Mouse (Mus musculus): ENCODE measurements around the gene Gng8. TPM values are rescaled to one million over a fixed set of nuclear protein-coding genes. Genes with fewer than 3 reads are reported as not detected.

The Gng8 gene
- total and polyA plus RNA-seq, 2 experiments from 2014 or later: 0.27 to 1.7 TPM

DNA sequence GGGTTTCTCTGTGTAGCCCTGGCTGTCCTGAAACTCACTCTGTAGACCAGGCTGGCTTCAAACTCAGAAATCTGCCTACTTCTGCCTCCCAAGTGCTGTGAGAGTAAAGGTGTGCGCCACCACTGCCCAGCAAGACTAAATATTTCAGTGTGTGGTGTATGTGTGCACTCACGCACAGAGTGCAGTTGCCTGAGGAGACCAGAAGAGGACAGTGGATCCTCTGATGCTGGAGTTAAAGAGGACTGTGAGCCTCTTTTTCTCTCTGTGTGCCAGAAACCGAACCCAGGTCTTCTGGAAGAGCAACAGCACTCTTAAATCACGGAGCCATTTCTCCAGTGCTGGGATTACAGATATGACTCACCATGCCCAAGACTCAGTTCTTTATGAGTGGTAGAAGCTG, 18.2 kb upstream of the Gng8 start:
- Histone ChIP-seq H3K9me3 (replicated peaks; ENCODE audit: control insufficient read depth, low read length) (no peaks in the 10 kb centered on the region), H3K27me3 (ENCODE audit: control insufficient read depth, insufficient read depth, low read length) (no peaks in the 10 kb centered on the region), H3K4me2 (ENCODE audit: low read depth, low read length) (no peak overlapping the region), H3K36me3 (replicated peaks; ENCODE audit: control insufficient read depth, insufficient read depth, low read length) (peaks cover 23% of the 10 kb centered on the region), H3K27ac (ENCODE audit: low read depth) (no peak overlapping the region), H3K4me1 (ENCODE audit: control insufficient read depth, insufficient read depth) (0 out of 2 replicates have a peak, but pooled peaks cover 15% of the 10 kb centered on the region), H3K4me3 (ENCODE audit: low read depth, low read length) (no peak overlapping the region), H3K9ac (replicated peaks; ENCODE audit: low read depth, low read length) (no peak overlapping the region)
- DNase-seq (ENCODE audit: low spot score): no peak
- ATAC-seq (ENCODE audit: insufficient read depth, low read depth): no peak
- WGBS: 88% methylated on average over 4 of the region's 4 CpGs
- peak; percentile 18; the same call in 1 of the 2 replicates for TF ChIP-seq CTCF (IDR thresholded peaks at IDR 0.05; ENCODE audit: low read depth)
- TF ChIP-seq EP300 (IDR thresholded peaks at IDR 0.05; ENCODE audit: low read depth): no peak

DNA sequence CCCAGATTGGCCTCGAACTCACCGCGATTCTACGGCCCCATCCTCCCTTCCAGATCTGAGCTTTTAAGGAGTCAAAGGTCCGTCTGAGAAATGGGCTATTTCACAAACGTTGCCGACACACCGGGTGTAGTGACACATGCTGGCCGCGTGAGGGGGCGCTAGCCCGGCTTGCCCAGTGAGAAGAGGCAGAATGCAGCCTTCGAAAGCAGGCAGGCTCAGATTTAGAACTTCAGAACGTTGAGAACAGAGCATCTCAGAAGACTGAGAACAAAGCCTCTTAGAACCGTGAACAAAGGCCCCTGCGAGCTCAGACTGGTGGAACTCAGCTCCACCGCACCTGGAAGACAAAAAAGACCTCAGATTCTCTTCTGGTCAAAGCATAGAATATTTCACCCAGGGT, 17.4 kb upstream of the Gng8 start:
- peak; percentile 73 for DNase-seq (ENCODE audit: low spot score)
- peak overlapping the region; percentile 14; the same call in 1 of the 2 replicates for H3K4me3 ChIP-seq (ENCODE audit: low read depth, low read length)
- no peak overlapping the region for H3K9ac ChIP-seq (replicated peaks; ENCODE audit: low read depth, low read length)
- no peaks in the 10 kb centered on the region for H3K9me3 ChIP-seq (replicated peaks; ENCODE audit: control insufficient read depth, low read length)
- peaks cover 16% of the 10 kb centered on the region for H3K36me3 ChIP-seq (replicated peaks; ENCODE audit: control insufficient read depth, insufficient read depth, low read length)
- peak overlapping the region; percentile 46 for H3K4me2 ChIP-seq (ENCODE audit: low read depth, low read length)
- H3K27ac ChIP-seq (ENCODE audit: low read depth): peak overlapping the region; percentile 84
- no peak for ATAC-seq (ENCODE audit: insufficient read depth, low read depth)
- no peaks in the 10 kb centered on the region for H3K27me3 ChIP-seq (ENCODE audit: control insufficient read depth, insufficient read depth, low read length)
- TF ChIP-seq EP300 (IDR thresholded peaks at IDR 0.05; ENCODE audit: low read depth) (no peak), CTCF (IDR thresholded peaks at IDR 0.05; ENCODE audit: low read depth) (peak; percentile 93)
- 3% methylated on average over 17 of the region's 17 CpGs for WGBS
- 0 out of 2 replicates have a peak, but pooled peaks cover 15% of the 10 kb centered on the region for H3K4me1 ChIP-seq (ENCODE audit: control insufficient read depth, insufficient read depth)

DNA sequence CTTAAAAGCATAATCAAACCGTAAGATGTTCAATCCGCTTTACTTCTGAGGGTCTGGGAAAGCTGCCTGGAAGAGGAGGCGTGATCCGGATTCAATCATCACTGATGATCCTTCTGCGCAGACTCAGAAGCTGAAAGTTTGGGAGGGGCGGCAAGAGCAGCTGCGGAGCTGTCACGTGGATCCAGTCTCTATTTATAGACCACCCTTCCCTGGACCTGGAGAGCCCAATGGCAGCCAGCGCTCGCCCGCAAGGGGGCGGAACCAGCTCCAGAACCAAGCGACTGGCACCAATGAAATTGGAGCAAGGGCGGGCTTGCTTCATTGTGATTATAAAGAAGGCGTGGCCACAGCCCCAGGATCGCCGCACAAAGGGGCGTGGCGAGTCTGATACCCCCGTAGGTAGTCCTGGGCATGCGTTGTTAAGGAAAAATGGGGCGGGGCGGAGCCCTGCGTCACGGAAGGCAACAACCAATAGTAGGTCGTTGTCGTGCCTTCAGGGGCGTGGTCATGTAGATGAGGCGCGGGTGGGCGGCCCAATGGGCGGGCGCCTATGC, 16.8 kb upstream of the Gng8 start:
- under 1% methylated on average over 33 of the region's 33 CpGs for WGBS
- Histone ChIP-seq H3K27ac (ENCODE audit: low read depth) (peak overlapping the region; percentile 84), H3K4me3 (ENCODE audit: low read depth, low read length) (peak overlapping the region; percentile 74), H3K9ac (replicated peaks; ENCODE audit: low read depth, low read length) (peak overlapping the region; percentile 75), H3K4me2 (ENCODE audit: low read depth, low read length) (peak overlapping the region; percentile 95), H3K27me3 (ENCODE audit: control insufficient read depth, insufficient read depth, low read length) (no peaks in the 10 kb centered on the region), H3K9me3 (replicated peaks; ENCODE audit: control insufficient read depth, low read length) (no peaks in the 10 kb centered on the region), H3K36me3 (replicated peaks; ENCODE audit: control insufficient read depth, insufficient read depth, low read length) (peaks cover 10% of the 10 kb centered on the region), H3K4me1 (ENCODE audit: control insufficient read depth, insufficient read depth) (peaks cover 16% of the 10 kb centered on the region; the same call in 1 of the 2 replicates)
- ATAC-seq (ENCODE audit: insufficient read depth, low read depth) (peak; percentile 94), DNase-seq (ENCODE audit: low spot score) (peak; percentile 100)
- no peak for TF ChIP-seq EP300 (IDR thresholded peaks at IDR 0.05; ENCODE audit: low read depth)
- TF ChIP-seq CTCF (IDR thresholded peaks at IDR 0.05; ENCODE audit: low read depth): peak; percentile 28

DNA sequence AGATGAGACGGTGACA, 16.5 kb upstream of the Gng8 start, which contains the start of gene Dact3:
Gene Dact3, plus strand, starts transcription at position 8 of the 16 bp plus-strand sequence.
- Histone ChIP-seq H3K4me3 (ENCODE audit: low read depth, low read length) (peak within 1 kb of the TSS; percentile 74), H3K4me2 (ENCODE audit: low read depth, low read length) (peak within 1 kb of the TSS; percentile 95), H3K36me3 (replicated peaks; ENCODE audit: control insufficient read depth, insufficient read depth, low read length) (peaks cover 7% of the 10 kb centered on the region; the same call in 1 of the 2 replicates), H3K9ac (replicated peaks; ENCODE audit: low read depth, low read length) (peak within 1 kb of the TSS; percentile 75), H3K9me3 (replicated peaks; ENCODE audit: control insufficient read depth, low read length) (no peaks in the 10 kb centered on the region), H3K27ac (ENCODE audit: low read depth) (peak within 1 kb of the TSS; percentile 84), H3K4me1 (ENCODE audit: control insufficient read depth, insufficient read depth) (peaks cover 19% of the 10 kb centered on the region; the same call in 1 of the 2 replicates), H3K27me3 (ENCODE audit: control insufficient read depth, insufficient read depth, low read length) (no peaks in the 10 kb centered on the region)
- ATAC-seq (ENCODE audit: insufficient read depth, low read depth): no peak
- 0% methylated on average over 1 of the region's 1 CpGs for WGBS
- no peak for TF ChIP-seq EP300 (IDR thresholded peaks at IDR 0.05; ENCODE audit: low read depth)
- no peak for TF ChIP-seq CTCF (IDR thresholded peaks at IDR 0.05; ENCODE audit: low read depth)
- no peak for DNase-seq (ENCODE audit: low spot score)

GRCm38 (mm10) chr7:16875326-16875725, 16.3 kb upstream of the Gng8 start:
- peak; percentile 20 for ATAC-seq (ENCODE audit: insufficient read depth, low read depth)
- Histone ChIP-seq H3K4me1 (ENCODE audit: control insufficient read depth, insufficient read depth) (peaks cover 20% of the 10 kb centered on the region; the same call in 1 of the 2 replicates), H3K27ac (ENCODE audit: low read depth) (peak overlapping the region; percentile 84), H3K4me3 (ENCODE audit: low read depth, low read length) (peak overlapping the region; percentile 74), H3K36me3 (replicated peaks; ENCODE audit: control insufficient read depth, insufficient read depth, low read length) (peaks cover 7% of the 10 kb centered on the region; the same call in 1 of the 2 replicates), H3K9ac (replicated peaks; ENCODE audit: low read depth, low read length) (peak overlapping the region; percentile 75), H3K4me2 (ENCODE audit: low read depth, low read length) (peak overlapping the region; percentile 95), H3K9me3 (replicated peaks; ENCODE audit: control insufficient read depth, low read length) (no peaks in the 10 kb centered on the region), H3K27me3 (ENCODE audit: control insufficient read depth, insufficient read depth, low read length) (no peaks in the 10 kb centered on the region)
- DNase-seq (ENCODE audit: low spot score): no peak
- no peak for TF ChIP-seq CTCF (IDR thresholded peaks at IDR 0.05; ENCODE audit: low read depth)
- TF ChIP-seq EP300 (IDR thresholded peaks at IDR 0.05; ENCODE audit: low read depth): no peak
- WGBS: under 1% methylated on average over 30 of the region's 42 CpGs

GRCm38 (mm10) chr7:16876006-16876405, 15.6 kb upstream of the Gng8 start:
- no peak for ATAC-seq (ENCODE audit: insufficient read depth, low read depth)
- WGBS: 4% methylated on average over 11 of the region's 11 CpGs
- TF ChIP-seq EP300 (IDR thresholded peaks at IDR 0.05; ENCODE audit: low read depth) (no peak), CTCF (IDR thresholded peaks at IDR 0.05; ENCODE audit: low read depth) (no peak)

More at GRCm38 (mm10) chr7:16876006-16876405, 15.6 kb upstream of the Gng8 start:
- Histone ChIP-seq H3K27me3 (ENCODE audit: control insufficient read depth, insufficient read depth, low read length) (no peaks in the 10 kb centered on the region), H3K4me2 (ENCODE audit: low read depth, low read length) (peak overlapping the region; percentile 95), H3K4me1 (ENCODE audit: control insufficient read depth, insufficient read depth) (peaks cover 26% of the 10 kb centered on the region), H3K27ac (ENCODE audit: low read depth) (peak overlapping the region; percentile 84), H3K9ac (replicated peaks; ENCODE audit: low read depth, low read length) (peak overlapping the region; percentile 75), H3K36me3 (replicated peaks; ENCODE audit: control insufficient read depth, insufficient read depth, low read length) (peaks cover 7% of the 10 kb centered on the region; the same call in 1 of the 2 replicates), H3K9me3 (replicated peaks; ENCODE audit: control insufficient read depth, low read length) (no peaks in the 10 kb centered on the region), H3K4me3 (ENCODE audit: low read depth, low read length) (peak overlapping the region; percentile 74)
- no peak for DNase-seq (ENCODE audit: low spot score)
